In the genomic region with DNA sequence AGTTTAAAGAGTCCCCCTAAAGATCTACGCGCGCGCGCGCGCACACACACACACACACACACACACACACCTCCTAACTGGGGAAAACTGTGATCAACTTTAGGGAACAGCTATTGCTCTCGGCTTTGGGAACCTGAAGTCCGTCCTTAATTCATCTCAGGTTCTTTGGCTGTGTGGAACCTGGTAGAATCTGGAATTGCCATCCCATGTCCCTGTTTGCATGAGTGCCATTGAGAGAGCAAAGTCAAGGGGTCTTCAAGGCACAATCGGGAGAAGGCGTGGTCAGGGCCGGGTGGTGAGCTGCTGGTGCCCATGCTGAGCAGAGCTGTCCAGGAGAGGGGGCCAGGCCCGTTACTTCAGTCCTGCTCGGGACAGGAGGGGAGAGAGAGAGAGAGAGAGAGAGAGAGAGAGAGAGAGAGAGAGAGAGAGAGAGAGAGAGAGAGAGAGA, we compare ENCODE assay signal across 8 mouse cellular contexts. TPM values are rescaled to one million over a fixed set of nuclear protein-coding genes. Genes with fewer than 3 reads are reported as not detected.
DNase-seq lines count a peak whose midpoint lies in the region; ATAC-seq and TF ChIP-seq lines count a peak whose summit lies in the region.

No protein-coding gene starts in this region.

- H3K9me3 ChIP-seq in stomach, postnatal 0 days (ENCODE audit: control insufficient read depth, low read length) = no peaks in the 10 kb centered on the region

- no peak for TF ChIP-seq EP300 in heart, adult 2 months (IDR thresholded peaks at IDR 0.05; ENCODE audit: insufficient read depth, low read depth, low read length)
- TF ChIP-seq EP300 in stomach, postnatal 0 days (optimal IDR thresholded peaks at IDR 0.05) = no peak

- peak overlapping the region; percentile 74 for H3K4me2 ChIP-seq in stomach, postnatal 0 days (replicated peaks; ENCODE audit: low read depth)

- no peak for TF ChIP-seq POLR2A in heart, adult 2 months (IDR thresholded peaks at IDR 0.05; ENCODE audit: insufficient read depth, low read depth, low read length)
- TF ChIP-seq POLR2A in embryonic fibroblast, embryonic 13.5 days (IDR thresholded peaks at IDR 0.05; ENCODE audit: low read depth, low read length) = no peak

- DNase-seq in heart, adult 2 months = peak; percentile 44 to 50
- DNase-seq in heart, postnatal 25 days (ENCODE audit: low spot score) = no peak
- DNase-seq in Muller cell, postnatal 12 days (ENCODE audit: inconsistent ontology term) = peak; percentile 81
- DNase-seq in lung, postnatal 4 days = peak; percentile 38 to 66
- DNase-seq in stomach, postnatal 0 days (ENCODE audit: low spot score) = peak; percentile 37
- no peak for DNase-seq in spleen, postnatal 10 days (ENCODE audit: low spot score in 2 of 2)

- intact Hi-C loops in heart, adult 2 months (cut with DNase I) = loop anchor here (5.0 kb wide), 1 partner anchor 77 kb away; no protein-coding TSS in a partner anchor
- intact Hi-C loops in heart, postnatal 25 days (cut with DNase I) = no loop called here

- peak overlapping the region; percentile 52 for H3K9ac ChIP-seq in heart, adult 2 months (ENCODE audit: low read depth, low read length)
- 0 out of 2 replicates have a peak overlapping the region, but pooled peaks have one; percentile 14 for H3K9ac ChIP-seq in stomach, postnatal 0 days (ENCODE audit: low read length)

- under 1% methylated on average over 13 of the region's 14 CpGs for WGBS in heart, adult 2 months
- WGBS in stomach, postnatal 0 days = under 1% methylated on average over 14 of the region's 14 CpGs

- H3K79me2 ChIP-seq in heart, adult 2 months (replicated peaks; ENCODE audit: control insufficient read depth, insufficient read depth, low read length) = no peaks in the 10 kb centered on the region

- ATAC-seq in inflammation-experienced regulatory T-cells, adult 6 months = peak; percentile 35
- ATAC-seq in stomach, postnatal 0 days (ENCODE audit: low FRiP score, low TSS enrichment) = peak; percentile 68; the same call in 1 of the 2 replicates

- no peaks in the 10 kb centered on the region for H3K36me3 ChIP-seq in heart, adult 2 months (ENCODE audit: control insufficient read depth, insufficient read depth, low read length)
- no peaks in the 10 kb centered on the region for H3K36me3 ChIP-seq in stomach, postnatal 0 days (ENCODE audit: control insufficient read depth, insufficient read depth, low read length)

- H3K27me3 ChIP-seq in heart, adult 2 months (ENCODE audit: control insufficient read depth, insufficient read depth, low read length) = no peaks in the 10 kb centered on the region
- H3K27me3 ChIP-seq in stomach, postnatal 0 days (ENCODE audit: control insufficient read depth, insufficient read depth, low read length) = no peaks in the 10 kb centered on the region

- H3K4me1 ChIP-seq in heart, adult 2 months (ENCODE audit: control insufficient read depth, insufficient read depth, low read length) = peaks cover 4% of the 10 kb centered on the region
- H3K4me1 ChIP-seq in embryonic fibroblast, embryonic 13.5 days (ENCODE audit: control insufficient read depth, insufficient read depth, low read length) = peaks cover 8% of the 10 kb centered on the region; the same call in 1 of the 2 replicates
- H3K4me1 ChIP-seq in stomach, postnatal 0 days (replicated peaks; ENCODE audit: control insufficient read depth, insufficient read depth) = peaks cover 6% of the 10 kb centered on the region

- no peak for TF ChIP-seq CTCF in heart, adult 2 months (IDR thresholded peaks at IDR 0.05)
- TF ChIP-seq CTCF in embryonic fibroblast, embryonic 13.5 days (IDR thresholded peaks at IDR 0.05; ENCODE audit: borderline replicate concordance, insufficient read depth, low read length) = no peak
- no peak for TF ChIP-seq CTCF in stomach, postnatal 0 days (IDR thresholded peaks at IDR 0.05; ENCODE audit: low read depth)

- H3K4me3 ChIP-seq in heart, adult 2 months = peak overlapping the region; percentile 44
- H3K4me3 ChIP-seq in embryonic fibroblast, embryonic 13.5 days (ENCODE audit: insufficient read depth, low read length) = peak overlapping the region; percentile 56
- peak overlapping the region; percentile 68 for H3K4me3 ChIP-seq in stomach, postnatal 0 days (ENCODE audit: low read depth, low read length)

- H3K27ac ChIP-seq in heart, adult 2 months = peak overlapping the region; percentile 70
- no peak overlapping the region for H3K27ac ChIP-seq in embryonic fibroblast, embryonic 13.5 days (ENCODE audit: insufficient read depth, low read length)
- no peak overlapping the region for H3K27ac ChIP-seq in stomach, postnatal 0 days (replicated peaks)

RNA-seq across cellular contexts. Expression of gene Cand2, which starts 0.3 kb away (rescaled TPM):
- 10 to 100 TPM; 69.3 to 77.2 TPM for total RNA-seq in heart, adult 2 months (2021)
- polyA plus RNA-seq in heart, adult 2 months (2012; rRNA removed) = 59.0 and 68.4 TPM in 2 replicates
- total RNA-seq in heart, postnatal 25 days (2021) = 10 to 100 TPM; 72.5 to 74.4 TPM
- polyA plus RNA-seq in embryonic fibroblast, embryonic 13.5 days (2011; ENCODE audit: insufficient read length, low read depth, missing spikeins) = 12.0 and 12.3 TPM in 2 replicates
- 1 to 10 TPM; 2.3 to 4.8 (median 3.7) TPM for polyA plus RNA-seq in inflammation-experienced regulatory T-cells, adult 6 months (2017; shearing (Covaris generic))
- 3.2 and 3.5 TPM in 2 replicates for polyA plus RNA-seq in stomach, postnatal 0 days (2015; fragmentation: Nextera tagmentation; extraction: Ambion mirVana)

RNA-seq across cellular contexts. Expression of gene Tmem40, which starts 11.8 kb away (rescaled TPM):
- 1 to 10 TPM in 1 of 2 experiments, not detected in 1; 2.4 TPM for total RNA-seq in heart, adult 2 months (2021)
- 0.47 and 0.92 TPM in 2 replicates for polyA plus RNA-seq in heart, adult 2 months (2012; rRNA removed)
- 1 to 10 TPM in 1 of 2 experiments, not detected in 1; 1.0 TPM for total RNA-seq in heart, postnatal 25 days (2021)
- 1.6 and 2.0 TPM in 2 replicates for polyA plus RNA-seq in embryonic fibroblast, embryonic 13.5 days (2011; ENCODE audit: insufficient read length, low read depth, missing spikeins)
- polyA plus RNA-seq in inflammation-experienced regulatory T-cells, adult 6 months (2017; shearing (Covaris generic)) = not detected
- polyA plus RNA-seq in stomach, postnatal 0 days (2015; fragmentation: Nextera tagmentation; extraction: Ambion mirVana) = 90.6 and 100.0 TPM in 2 replicates

RNA-seq across cellular contexts. Expression of gene Rpl32, which starts 34.6 kb away (rescaled TPM):
- total RNA-seq in heart, adult 2 months (2021) = 100 to 1,000 TPM; 579 to 679 TPM
- 328 and 413 TPM in 2 replicates for polyA plus RNA-seq in heart, adult 2 months (2012; rRNA removed)
- 100 to 1,000 TPM; 575 to 621 TPM for total RNA-seq in heart, postnatal 25 days (2021)
- 2,350 and 2,369 TPM in 2 replicates for polyA plus RNA-seq in embryonic fibroblast, embryonic 13.5 days (2011; ENCODE audit: insufficient read length, low read depth, missing spikeins)
- 1,000 to 10,000 TPM; 4,797 to 7,885 (median 7,790) TPM for polyA plus RNA-seq in inflammation-experienced regulatory T-cells, adult 6 months (2017; shearing (Covaris generic))
- 2,380 and 2,431 TPM in 2 replicates for polyA plus RNA-seq in stomach, postnatal 0 days (2015; fragmentation: Nextera tagmentation; extraction: Ambion mirVana)

Comparison
In these comparisons a context has a peak if more than half of its experiments do, and no peak if none do; other contexts are left out.
1. DNase-seq: peak in heart, adult 2 months (2 of 2), Muller cell, postnatal 12 days (single experiment), lung, postnatal 4 days (2 of 2) and stomach, postnatal 0 days (single experiment); none in heart, postnatal 25 days (single experiment) and spleen, postnatal 10 days (0 of 2).
2. RNA of gene Tmem40, which starts 11.8 kb away (polyA plus RNA-seq): 90.6 to 100.0 TPM in stomach, postnatal 0 days; 1.6 to 2.0 TPM in embryonic fibroblast, embryonic 13.5 days, 0.47 to 0.92 TPM in heart, adult 2 months and not detected in inflammation-experienced regulatory T-cells, adult 6 months; every median in the first group is over 10 times any median in the second.
3. Peak in every context shown above with its lines, with median percentiles within 50 percentile points of each other: H3K4me3 ChIP-seq.